Mouse (Mus musculus) ES-E14 (cell line): ENCODE results near the gene Klf5. TPM values are rescaled to one million over a fixed set of nuclear protein-coding genes. Genes with fewer than 3 reads are reported as not detected.
A peak's percentile ranks its signal among the peaks of the same experiment; 100 is the strongest.

Source experiments
- DNase-seq: peaks from one replicate; pipeline ENCODE4 v3.0.0-alpha.2; 2013; ENCODE audit warnings: low read depth, low spot score
- H3K27ac ChIP-seq: 2 replicates; pipeline ENCODE4 v1.5.1; 2012; ENCODE audit warnings: low read depth, mild to moderate bottlenecking, low read length, moderate library complexity, mixed read lengths; ENCODE audit not compliant: poor library complexity, insufficient read depth, severe bottlenecking
- H3K36me3 ChIP-seq: 2 replicates; pipeline ENCODE4 v1.6.1; 2012; ENCODE audit warnings: mild to moderate bottlenecking, low read length, moderate library complexity, mixed read lengths; ENCODE audit not compliant: control insufficient read depth, poor library complexity, insufficient read depth, severe bottlenecking
- H3K4me1 ChIP-seq, 2 experiments: fragments of 150-350 bp in 1 of 2; sonication (generic) in 1 of 2; 2 replicates each; pipeline ENCODE4 v1.6.1; 2012; ENCODE audit warnings: low read length in 2 of 2, mild to moderate bottlenecking in 1 of 2, mixed read lengths in 1 of 2; ENCODE audit not compliant: control insufficient read depth in 2 of 2, insufficient read depth in 2 of 2, poor library complexity in 1 of 2
- H3K4me3 ChIP-seq, 2 experiments: fragments of 150-350 bp in 1 of 2; sonication (generic) in 1 of 2; 2 replicates each; pipeline ENCODE4 v1.5.1; 2012; ENCODE audit warnings: low read length in 2 of 2, low read depth in 1 of 2, mild to moderate bottlenecking in 1 of 2, mixed read lengths in 1 of 2; ENCODE audit not compliant: insufficient read depth in 1 of 2, poor library complexity in 1 of 2, severe bottlenecking in 1 of 2
- H3K9ac ChIP-seq: 2 replicates; pipeline ENCODE4 v1.6.1; 2012; ENCODE audit warnings: low read depth, mild to moderate bottlenecking, low read length, mixed read lengths; ENCODE audit not compliant: poor library complexity, insufficient read depth, severe bottlenecking
- H3K9me3 ChIP-seq: fragments of 150-350 bp; sonication (generic); 2 replicates; pipeline ENCODE4 v1.6.1; 2012; ENCODE audit warnings: low read depth, mild to moderate bottlenecking, low read length; ENCODE audit not compliant: control insufficient read depth, insufficient read depth
- CHD2 ChIP-seq: IDR thresholded peaks from 2 replicates; pipeline ENCODE4 v1.6.1; 2014; ENCODE audit warnings: mild to moderate bottlenecking, low read depth, low read length, inconsistent platforms
- HCFC1 ChIP-seq: IDR thresholded peaks from 2 replicates; pipeline ENCODE4 v1.6.1; 2012; ENCODE audit warnings: low read length, inconsistent platforms, borderline replicate concordance; ENCODE audit not compliant: insufficient read depth
- MAFK ChIP-seq: IDR thresholded peaks from 2 replicates; pipeline ENCODE4 v1.6.1; 2014; ENCODE audit warnings: mild to moderate bottlenecking, low read depth, low read length, inconsistent platforms; ENCODE audit not compliant: insufficient read depth
- ZC3H11A ChIP-seq: IDR thresholded peaks from 2 replicates; pipeline ENCODE4 v1.6.1; 2012; ENCODE audit warnings: low read depth, mild to moderate bottlenecking, inconsistent platforms, low read length, borderline replicate concordance
- ZNF384 ChIP-seq: IDR thresholded peaks from 2 replicates; pipeline ENCODE4 v1.6.1; 2012; ENCODE audit warnings: low read depth, low read length, inconsistent platforms
- in situ Hi-C, 2 experiments: fragments of 600-800 bp; cut with MboI; formaldehyde crosslinking; loops; one replicate each; pipeline ENCODE4 v1.15.1; 2025; ENCODE audit warnings: low sequenced_read_pairs in 2 of 2, inconsistent platforms in 1 of 2; ENCODE audit not compliant: unreplicated experiment in 2 of 2
- total RNA-seq: library from RNA; depleted of rRNA; stranded (reverse); fragments of 300-350 nt; gene quantifications from 2 replicates; pipeline ENCODE4 v1.2.3, GENCODE M21; 2012

Gene Klf5
- total RNA-seq, 1 experiment = 23.2 TPM

GRCm38 (mm10) chr14:99336598-99336997 lies 38.1 kb downstream of the Klf5 start:
- Histone ChIP-seq H3K9ac (no peak overlapping the region), H3K9me3 (no peaks in the 10 kb centered on the region), H3K4me3 (no peak overlapping the region), H3K36me3 (no peaks in the 10 kb centered on the region; the same call in 1 of the 2 replicates), H3K4me1 (peaks cover 15 to 16% of the 10 kb centered on the region in 2 experiments), H3K27ac (peak overlapping the region; percentile 86; the same call in 1 of the 2 replicates)
- no peak for DNase-seq
- in situ Hi-C loops = no loop called here
- TF ChIP-seq ZNF384 = no peak
- no peak for TF ChIP-seq CHD2
- TF ChIP-seq ZC3H11A = no peak
- no peak for TF ChIP-seq HCFC1
- no peak for TF ChIP-seq MAFK

- no peak for DNase-seq
- Histone ChIP-seq H3K9me3 (no peaks in the 10 kb centered on the region), H3K4me1 (peaks cover 12 to 13% of the 10 kb centered on the region in 2 experiments), H3K9ac (peak overlapping the region; percentile 70; the same call in 1 of the 2 replicates), H3K4me3 (peak overlapping the region in 1 of 2 experiments; percentile 33; a peak in 1 of 4 replicates), H3K27ac (peak overlapping the region; percentile 99), H3K36me3 (no peaks in the 10 kb centered on the region; the same call in 1 of the 2 replicates)
- in situ Hi-C loops = no loop called here
- TF ChIP-seq MAFK (no peak), CHD2 (no peak), ZNF384 (no peak), ZC3H11A (no peak), HCFC1 (no peak)
Measured at GRCm38 (mm10) chr14:99339021-99339420, 40.5 kb downstream of the Klf5 start.

- in situ Hi-C loops = no loop called here
- Histone ChIP-seq H3K9ac (no peak overlapping the region), H3K4me1 (peaks cover 12 to 13% of the 10 kb centered on the region in 2 experiments), H3K27ac (peak overlapping the region; percentile 99; the same call in 1 of the 2 replicates), H3K9me3 (no peaks in the 10 kb centered on the region), H3K36me3 (peaks cover 3% of the 10 kb centered on the region; the same call in 1 of the 2 replicates), H3K4me3 (peak overlapping the region in 1 of 2 experiments; percentile 33; a peak in 1 of 4 replicates)
- DNase-seq = no peak
- TF ChIP-seq CHD2 = peak; percentile 57; the same call in 1 of the 2 replicates
- TF ChIP-seq HCFC1 = no peak
- no peak for TF ChIP-seq MAFK
- no peak for TF ChIP-seq ZNF384
- TF ChIP-seq ZC3H11A = no peak
Measured at GRCm38 (mm10) chr14:99339681-99340522, 41.4 kb downstream of the Klf5 start.

- Histone ChIP-seq H3K4me1 (peaks cover 8 to 11% of the 10 kb centered on the region in 2 experiments), H3K36me3 (peaks cover 3% of the 10 kb centered on the region; the same call in 1 of the 2 replicates), H3K9me3 (no peaks in the 10 kb centered on the region), H3K27ac (peak overlapping the region; percentile 95; the same call in 1 of the 2 replicates), H3K4me3 (no peak overlapping the region), H3K9ac (peak overlapping the region; percentile 43; the same call in 1 of the 2 replicates)
- in situ Hi-C loops = no loop called here
- DNase-seq = no peak
- no peak for TF ChIP-seq ZNF384
- TF ChIP-seq HCFC1 = no peak
- TF ChIP-seq CHD2 = no peak
- TF ChIP-seq ZC3H11A = no peak
- no peak for TF ChIP-seq MAFK
Measured at GRCm38 (mm10) chr14:99340703-99341102, 42.2 kb downstream of the Klf5 start.
